Mouse (Mus musculus) testis, adult 2 months (tissue): ENCODE results near the gene Ugt1a9.

Experiments used
- CTCF ChIP-seq: fragments of 200-500 bp; IDR thresholded peaks from 2 replicates; pipeline ENCODE4 v1.5.1; 2012; ENCODE audit warnings: low read depth, mild to moderate bottlenecking, inconsistent platforms, low read length, moderate library complexity; ENCODE audit not compliant: control insufficient read depth, insufficient read depth, insufficient replicate concordance
- POLR2A ChIP-seq: fragments of 200-500 bp; IDR thresholded peaks from 2 replicates; pipeline ENCODE4 v1.6.1; 2012; ENCODE audit warnings: low read depth, mild to moderate bottlenecking, inconsistent platforms, low read length, moderate library complexity; ENCODE audit not compliant: control insufficient read depth

- no peak for TF ChIP-seq POLR2A
- TF ChIP-seq CTCF: no peak
Measured at GRCm38 (mm10) chr1:88212341-88213045, 141.9 kb downstream of the Ugt1a9 start.
